Mouse (Mus musculus): ENCODE results near the gene Celf2. TPM values are rescaled to one million over a fixed set of nuclear protein-coding genes. Genes with fewer than 3 reads are reported as not detected.

The Celf2 gene
- polyA plus RNA-seq, 1 experiment, result 17.4 TPM

GRCm38 (mm10) chr2:7069458-7069857, 439.9 kb downstream of the Celf2 start:
- Histone ChIP-seq H3K27ac (ENCODE audit: control insufficient read depth, insufficient read depth, low read depth, low read length) (no peak overlapping the region), H3K27me3 (ENCODE audit: control insufficient read depth, insufficient read depth, low read length) (no peaks in the 10 kb centered on the region), H3K36me3 (ENCODE audit: control insufficient read depth, insufficient read depth, low read length) (no peaks in the 10 kb centered on the region), H3K4me1 (ENCODE audit: control insufficient read depth, insufficient read depth, low read length) (peaks cover 2% of the 10 kb centered on the region; the same call in 1 of the 2 replicates), H3K4me3 (ENCODE audit: control insufficient read depth, low read depth, low read length) (no peak overlapping the region)
- TF ChIP-seq POLR2A (IDR thresholded peaks at IDR 0.05; ENCODE audit: control insufficient read depth, low read depth, low read length) (no peak), CTCF (IDR thresholded peaks at IDR 0.05; ENCODE audit: control insufficient read depth, insufficient read depth, insufficient replicate concordance, low read depth, low read length) (no peak)

- Histone ChIP-seq H3K27ac (ENCODE audit: control insufficient read depth, insufficient read depth, low read depth, low read length) (no peak overlapping the region), H3K36me3 (ENCODE audit: control insufficient read depth, insufficient read depth, low read length) (no peaks in the 10 kb centered on the region), H3K27me3 (ENCODE audit: control insufficient read depth, insufficient read depth, low read length) (no peaks in the 10 kb centered on the region), H3K4me3 (ENCODE audit: control insufficient read depth, low read depth, low read length) (no peak overlapping the region), H3K4me1 (ENCODE audit: control insufficient read depth, insufficient read depth, low read length) (peaks cover 10% of the 10 kb centered on the region)
- TF ChIP-seq CTCF (IDR thresholded peaks at IDR 0.05; ENCODE audit: control insufficient read depth, insufficient read depth, insufficient replicate concordance, low read depth, low read length) (no peak), POLR2A (IDR thresholded peaks at IDR 0.05; ENCODE audit: control insufficient read depth, low read depth, low read length) (no peak)
These were observed 441.1 kb downstream of the Celf2 start for GRCm38 (mm10) chr2:7068281-7068680.

- TF ChIP-seq POLR2A (IDR thresholded peaks at IDR 0.05; ENCODE audit: control insufficient read depth, low read depth, low read length), result no peak
- TF ChIP-seq CTCF (IDR thresholded peaks at IDR 0.05; ENCODE audit: control insufficient read depth, insufficient read depth, insufficient replicate concordance, low read depth, low read length), result no peak
- H3K4me1 ChIP-seq (ENCODE audit: control insufficient read depth, insufficient read depth, low read length), result peaks cover 11% of the 10 kb centered on the region
- H3K4me3 ChIP-seq (ENCODE audit: control insufficient read depth, low read depth, low read length), result no peak overlapping the region
- peak overlapping the region; percentile 48; the same call in 1 of the 2 replicates for H3K27ac ChIP-seq (ENCODE audit: control insufficient read depth, insufficient read depth, low read depth, low read length)
- H3K36me3 ChIP-seq (ENCODE audit: control insufficient read depth, insufficient read depth, low read length), result no peaks in the 10 kb centered on the region
- no peaks in the 10 kb centered on the region for H3K27me3 ChIP-seq (ENCODE audit: control insufficient read depth, insufficient read depth, low read length)
These were observed 445.7 kb downstream of the Celf2 start for GRCm38 (mm10) chr2:7063574-7064192.

GRCm38 (mm10) chr2:7060490-7061105, 448.8 kb downstream of the Celf2 start:
- TF ChIP-seq POLR2A (IDR thresholded peaks at IDR 0.05; ENCODE audit: control insufficient read depth, low read depth, low read length) (no peak), CTCF (IDR thresholded peaks at IDR 0.05; ENCODE audit: control insufficient read depth, insufficient read depth, insufficient replicate concordance, low read depth, low read length) (no peak)
- H3K27ac ChIP-seq (ENCODE audit: control insufficient read depth, insufficient read depth, low read depth, low read length), result no peak overlapping the region
- H3K4me1 ChIP-seq (ENCODE audit: control insufficient read depth, insufficient read depth, low read length), result peaks cover 11% of the 10 kb centered on the region
- H3K4me3 ChIP-seq (ENCODE audit: control insufficient read depth, low read depth, low read length), result no peak overlapping the region
- no peaks in the 10 kb centered on the region for H3K27me3 ChIP-seq (ENCODE audit: control insufficient read depth, insufficient read depth, low read length)
- H3K36me3 ChIP-seq (ENCODE audit: control insufficient read depth, insufficient read depth, low read length), result no peaks in the 10 kb centered on the region

GRCm38 (mm10) chr2:7056401-7056800, 453.0 kb downstream of the Celf2 start:
- no peaks in the 10 kb centered on the region for H3K4me1 ChIP-seq (ENCODE audit: control insufficient read depth, insufficient read depth, low read length)
- H3K27ac ChIP-seq (ENCODE audit: control insufficient read depth, insufficient read depth, low read depth, low read length), result no peak overlapping the region
- H3K27me3 ChIP-seq (ENCODE audit: control insufficient read depth, insufficient read depth, low read length), result no peaks in the 10 kb centered on the region
- no peaks in the 10 kb centered on the region for H3K36me3 ChIP-seq (ENCODE audit: control insufficient read depth, insufficient read depth, low read length)
- no peak for TF ChIP-seq POLR2A (IDR thresholded peaks at IDR 0.05; ENCODE audit: control insufficient read depth, low read depth, low read length)
- TF ChIP-seq CTCF (IDR thresholded peaks at IDR 0.05; ENCODE audit: control insufficient read depth, insufficient read depth, insufficient replicate concordance, low read depth, low read length), result no peak
- no peak overlapping the region for H3K4me3 ChIP-seq (ENCODE audit: control insufficient read depth, low read depth, low read length)

- TF ChIP-seq CTCF (IDR thresholded peaks at IDR 0.05; ENCODE audit: control insufficient read depth, insufficient read depth, insufficient replicate concordance, low read depth, low read length) (no peak), POLR2A (IDR thresholded peaks at IDR 0.05; ENCODE audit: control insufficient read depth, low read depth, low read length) (no peak)
- Histone ChIP-seq H3K36me3 (ENCODE audit: control insufficient read depth, insufficient read depth, low read length) (no peaks in the 10 kb centered on the region), H3K27ac (ENCODE audit: control insufficient read depth, insufficient read depth, low read depth, low read length) (no peak overlapping the region), H3K4me1 (ENCODE audit: control insufficient read depth, insufficient read depth, low read length) (no peaks in the 10 kb centered on the region), H3K4me3 (ENCODE audit: control insufficient read depth, low read depth, low read length) (no peak overlapping the region), H3K27me3 (ENCODE audit: control insufficient read depth, insufficient read depth, low read length) (no peaks in the 10 kb centered on the region)
These were observed 453.4 kb downstream of the Celf2 start for GRCm38 (mm10) chr2:7055958-7056357.

GRCm38 (mm10) chr2:7051090-7051489, 458.3 kb downstream of the Celf2 start:
- H3K4me3 ChIP-seq (ENCODE audit: control insufficient read depth, low read depth, low read length), result no peak overlapping the region
- no peaks in the 10 kb centered on the region for H3K36me3 ChIP-seq (ENCODE audit: control insufficient read depth, insufficient read depth, low read length)
- H3K27me3 ChIP-seq (ENCODE audit: control insufficient read depth, insufficient read depth, low read length), result no peaks in the 10 kb centered on the region
- H3K27ac ChIP-seq (ENCODE audit: control insufficient read depth, insufficient read depth, low read depth, low read length), result no peak overlapping the region
- no peaks in the 10 kb centered on the region for H3K4me1 ChIP-seq (ENCODE audit: control insufficient read depth, insufficient read depth, low read length)
- TF ChIP-seq CTCF (IDR thresholded peaks at IDR 0.05; ENCODE audit: control insufficient read depth, insufficient read depth, insufficient replicate concordance, low read depth, low read length) (no peak), POLR2A (IDR thresholded peaks at IDR 0.05; ENCODE audit: control insufficient read depth, low read depth, low read length) (no peak)
